Mouse (Mus musculus): ENCODE measurements around the gene Olfr1124. TPM values are rescaled to one million over a fixed set of nuclear protein-coding genes. Genes with fewer than 3 reads are reported as not detected.
"Not testable (repeated sequence)": the region's sequence is repeated elsewhere in the genome, so short reads cannot be mapped to it uniquely, and the experiment has no call there.

Gene Olfr1124
- not detected in 2 replicates for polyA plus RNA-seq (2012; ENCODE audit: insufficient read depth, insufficient read length, missing spikeins)

- Histone ChIP-seq H3K27ac (replicated peaks; ENCODE audit: low read depth, low read length) (no peak within 1 kb of the TSS), H3K4me1 (ENCODE audit: control insufficient read depth, insufficient read depth, insufficient read length, low read length) (no peaks in the 10 kb centered on the region), H3K4me3 (ENCODE audit: insufficient read depth, low read depth, low read length) (no peak within 1 kb of the TSS)
Observed at GRCm38 (mm10) chr2:87429975-87430374, at the start of gene Olfr1124. Olfr1124 (plus strand) TSS chr2:87430275.

- no peak overlapping the region for H3K4me3 ChIP-seq (ENCODE audit: insufficient read depth, low read depth, low read length)
- H3K4me1 ChIP-seq (ENCODE audit: control insufficient read depth, insufficient read depth, insufficient read length, low read length): no peaks in the 10 kb centered on the region
- H3K27ac ChIP-seq (replicated peaks; ENCODE audit: low read depth, low read length): no peak overlapping the region
Observed at GRCm38 (mm10) chr2:87383935-87384334, 46.1 kb upstream of the Olfr1124 start.

GRCm38 (mm10) chr2:87385549-87385948 lies 44.5 kb upstream of the Olfr1124 start, which contains the start of gene Olfr1122:
Olfr1122 (plus strand) TSS chr2:87385849.
- no peak within 1 kb of the TSS for H3K4me3 ChIP-seq (ENCODE audit: insufficient read depth, low read depth, low read length)
- no peaks in the 10 kb centered on the region for H3K4me1 ChIP-seq (ENCODE audit: control insufficient read depth, insufficient read depth, insufficient read length, low read length)

GRCm38 (mm10) chr2:87393605-87394004 lies 36.5 kb upstream of the Olfr1124 start:
- H3K4me1 ChIP-seq (ENCODE audit: control insufficient read depth, insufficient read depth, insufficient read length, low read length); H3K27ac ChIP-seq (replicated peaks; ENCODE audit: low read depth, low read length); H3K4me3 ChIP-seq (ENCODE audit: insufficient read depth, low read depth, low read length): not testable (repeated sequence)

More at GRCm38 (mm10) chr2:87385549-87385948, 44.5 kb upstream of the Olfr1124 start, which contains the start of gene Olfr1122:
- no peak within 1 kb of the TSS for H3K27ac ChIP-seq (replicated peaks; ENCODE audit: low read depth, low read length)

- not testable (repeated sequence) for H3K4me1 ChIP-seq (ENCODE audit: control insufficient read depth, insufficient read depth, insufficient read length, low read length); H3K27ac ChIP-seq (replicated peaks; ENCODE audit: low read depth, low read length); H3K4me3 ChIP-seq (ENCODE audit: insufficient read depth, low read depth, low read length)
Observed at GRCm38 (mm10) chr2:87394686-87395085, 35.4 kb upstream of the Olfr1124 start.

GRCm38 (mm10) chr2:87416335-87416734 lies 13.7 kb upstream of the Olfr1124 start, which contains the start of gene Olfr1123:
Olfr1123 (plus strand) TSS chr2:87416635.
- Histone ChIP-seq H3K4me3 (ENCODE audit: insufficient read depth, low read depth, low read length) (no peak within 1 kb of the TSS), H3K27ac (replicated peaks; ENCODE audit: low read depth, low read length) (no peak within 1 kb of the TSS), H3K4me1 (ENCODE audit: control insufficient read depth, insufficient read depth, insufficient read length, low read length) (no peaks in the 10 kb centered on the region)

- Histone ChIP-seq H3K4me3 (ENCODE audit: insufficient read depth, low read depth, low read length) (no peak overlapping the region), H3K4me1 (ENCODE audit: control insufficient read depth, insufficient read depth, insufficient read length, low read length) (no peaks in the 10 kb centered on the region), H3K27ac (replicated peaks; ENCODE audit: low read depth, low read length) (no peak overlapping the region)
Observed at GRCm38 (mm10) chr2:87437731-87438130, 7.7 kb downstream of the Olfr1124 start.

GRCm38 (mm10) chr2:87453662-87454061 lies 23.6 kb downstream of the Olfr1124 start, which contains the start of gene Olfr1126:
Olfr1126 (plus strand) TSS chr2:87453962.
- Histone ChIP-seq H3K4me3 (ENCODE audit: insufficient read depth, low read depth, low read length) (no peak within 1 kb of the TSS), H3K4me1 (ENCODE audit: control insufficient read depth, insufficient read depth, insufficient read length, low read length) (no peaks in the 10 kb centered on the region), H3K27ac (replicated peaks; ENCODE audit: low read depth, low read length) (no peak within 1 kb of the TSS)

- H3K27ac ChIP-seq (replicated peaks; ENCODE audit: low read depth, low read length): no peak overlapping the region
- no peak overlapping the region for H3K4me3 ChIP-seq (ENCODE audit: insufficient read depth, low read depth, low read length)
- H3K4me1 ChIP-seq (ENCODE audit: control insufficient read depth, insufficient read depth, insufficient read length, low read length): no peaks in the 10 kb centered on the region
Observed at GRCm38 (mm10) chr2:87461769-87462168, 31.7 kb downstream of the Olfr1124 start.

GRCm38 (mm10) chr2:87480207-87480606 lies 50.1 kb downstream of the Olfr1124 start:
- Histone ChIP-seq H3K4me1 (ENCODE audit: control insufficient read depth, insufficient read depth, insufficient read length, low read length) (no peaks in the 10 kb centered on the region), H3K4me3 (ENCODE audit: insufficient read depth, low read depth, low read length) (no peak overlapping the region), H3K27ac (replicated peaks; ENCODE audit: low read depth, low read length) (no peak overlapping the region)

GRCm38 (mm10) chr2:87481158-87481557 lies 51.1 kb downstream of the Olfr1124 start:
- no peaks in the 10 kb centered on the region for H3K4me1 ChIP-seq (ENCODE audit: control insufficient read depth, insufficient read depth, insufficient read length, low read length)

GRCm38 (mm10) chr2:87482276-87482675 lies 52.2 kb downstream of the Olfr1124 start:
- no peak overlapping the region for H3K27ac ChIP-seq (replicated peaks; ENCODE audit: low read depth, low read length)
- H3K4me1 ChIP-seq (ENCODE audit: control insufficient read depth, insufficient read depth, insufficient read length, low read length): no peaks in the 10 kb centered on the region
- no peak overlapping the region for H3K4me3 ChIP-seq (ENCODE audit: insufficient read depth, low read depth, low read length)

More at GRCm38 (mm10) chr2:87481158-87481557, 51.1 kb downstream of the Olfr1124 start:
- no peak overlapping the region for H3K27ac ChIP-seq (replicated peaks; ENCODE audit: low read depth, low read length)
- no peak overlapping the region for H3K4me3 ChIP-seq (ENCODE audit: insufficient read depth, low read depth, low read length)

Other genes starting within 250 kb of the Olfr1124 start
- gene Olfr1112, start 242.5 kb upstream of the Olfr1124 start, polyA plus RNA-seq (2012; ENCODE audit: insufficient read depth, insufficient read length, missing spikeins): not detected in 2 replicates
- not detected in 2 replicates for gene Olfr1113, start 221.3 kb upstream of the Olfr1124 start, polyA plus RNA-seq (2012; ENCODE audit: insufficient read depth, insufficient read length, missing spikeins)
- not detected in 2 replicates for gene Olfr1115, start 182.3 kb upstream of the Olfr1124 start, polyA plus RNA-seq (2012; ENCODE audit: insufficient read depth, insufficient read length, missing spikeins)
- gene Olfr1116, start 162.7 kb upstream of the Olfr1124 start, polyA plus RNA-seq (2012; ENCODE audit: insufficient read depth, insufficient read length, missing spikeins): not detected in 2 replicates
- not detected in 2 replicates for gene Olfr1118, start 122.7 kb upstream of the Olfr1124 start, polyA plus RNA-seq (2012; ENCODE audit: insufficient read depth, insufficient read length, missing spikeins)
- not detected in 2 replicates for gene Olfr1120, start 75.5 kb upstream of the Olfr1124 start, polyA plus RNA-seq (2012; ENCODE audit: insufficient read depth, insufficient read length, missing spikeins)
- not detected in 2 replicates for gene Olfr1121, start 60.4 kb upstream of the Olfr1124 start, polyA plus RNA-seq (2012; ENCODE audit: insufficient read depth, insufficient read length, missing spikeins)
- gene Olfr1122, start 44.4 kb upstream of the Olfr1124 start, polyA plus RNA-seq (2012; ENCODE audit: insufficient read depth, insufficient read length, missing spikeins): not detected in 2 replicates
- not detected in 2 replicates for gene Olfr1123, start 13.6 kb upstream of the Olfr1124 start, polyA plus RNA-seq (2012; ENCODE audit: insufficient read depth, insufficient read length, missing spikeins)
- gene Olfr1126, start 23.7 kb downstream of the Olfr1124 start, polyA plus RNA-seq (2012; ENCODE audit: insufficient read depth, insufficient read length, missing spikeins): not detected in 2 replicates
- not detected in 2 replicates for gene Pramel7, start 66.8 kb downstream of the Olfr1124 start, polyA plus RNA-seq (2012; ENCODE audit: insufficient read depth, insufficient read length, missing spikeins)
- not detected in 2 replicates for gene Pramel6, start 76.3 kb downstream of the Olfr1124 start, polyA plus RNA-seq (2012; ENCODE audit: insufficient read depth, insufficient read length, missing spikeins)
- not detected in 2 replicates for gene Olfr153, start 101.5 kb downstream of the Olfr1124 start, polyA plus RNA-seq (2012; ENCODE audit: insufficient read depth, insufficient read length, missing spikeins)
- not detected in 2 replicates for gene Olfr1128, start 115.3 kb downstream of the Olfr1124 start, polyA plus RNA-seq (2012; ENCODE audit: insufficient read depth, insufficient read length, missing spikeins)
- not detected in 2 replicates for gene Olfr1129, start 143.6 kb downstream of the Olfr1124 start, polyA plus RNA-seq (2012; ENCODE audit: insufficient read depth, insufficient read length, missing spikeins)
- gene Olfr1130, start 175.9 kb downstream of the Olfr1124 start, polyA plus RNA-seq (2012; ENCODE audit: insufficient read depth, insufficient read length, missing spikeins): not detected in 2 replicates
- not detected in 2 replicates for gene Olfr1131, start 196.8 kb downstream of the Olfr1124 start, polyA plus RNA-seq (2012; ENCODE audit: insufficient read depth, insufficient read length, missing spikeins)
- not detected in 2 replicates for gene Olfr1132, start 207.3 kb downstream of the Olfr1124 start, polyA plus RNA-seq (2012; ENCODE audit: insufficient read depth, insufficient read length, missing spikeins)
- not detected in 2 replicates for gene Olfr1133, start 217.1 kb downstream of the Olfr1124 start, polyA plus RNA-seq (2012; ENCODE audit: insufficient read depth, insufficient read length, missing spikeins)
- gene Olfr1134, start 228.2 kb downstream of the Olfr1124 start, polyA plus RNA-seq (2012; ENCODE audit: insufficient read depth, insufficient read length, missing spikeins): not detected in 2 replicates
- not detected in 2 replicates for gene Olfr1135, start 243.4 kb downstream of the Olfr1124 start, polyA plus RNA-seq (2012; ENCODE audit: insufficient read depth, insufficient read length, missing spikeins)